Mouse (Mus musculus) ovary, postnatal 36 days (tissue): ENCODE results near the gene BC024978.
A peak's percentile ranks its signal among the peaks of the same experiment; 100 is the strongest.

Experiments
- DNase-seq: peaks from one replicate; pipeline ENCODE4 v3.0.0; 2022; ENCODE audit warnings: low spot score, mixed read lengths

Gene BC024978

DNA sequence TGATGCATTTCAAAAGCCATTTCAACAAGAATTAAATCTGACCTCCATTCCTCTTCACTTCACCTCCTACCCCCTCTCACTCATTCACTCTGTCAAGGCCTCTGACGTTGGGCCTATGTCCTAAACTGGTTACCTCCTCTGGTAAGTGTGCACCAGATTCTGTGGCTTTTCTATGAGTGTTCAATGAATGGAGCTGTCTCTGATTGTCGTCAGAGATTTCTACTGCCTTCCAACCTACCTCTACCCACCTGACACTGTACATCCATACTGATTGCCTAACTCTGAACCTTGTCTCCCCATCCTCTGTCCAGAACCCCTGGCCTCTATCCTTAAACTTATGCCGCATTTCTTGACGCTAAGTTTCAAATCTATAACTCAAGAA, 17.6 kb upstream of the BC024978 start:
- no peak for DNase-seq

DNA sequence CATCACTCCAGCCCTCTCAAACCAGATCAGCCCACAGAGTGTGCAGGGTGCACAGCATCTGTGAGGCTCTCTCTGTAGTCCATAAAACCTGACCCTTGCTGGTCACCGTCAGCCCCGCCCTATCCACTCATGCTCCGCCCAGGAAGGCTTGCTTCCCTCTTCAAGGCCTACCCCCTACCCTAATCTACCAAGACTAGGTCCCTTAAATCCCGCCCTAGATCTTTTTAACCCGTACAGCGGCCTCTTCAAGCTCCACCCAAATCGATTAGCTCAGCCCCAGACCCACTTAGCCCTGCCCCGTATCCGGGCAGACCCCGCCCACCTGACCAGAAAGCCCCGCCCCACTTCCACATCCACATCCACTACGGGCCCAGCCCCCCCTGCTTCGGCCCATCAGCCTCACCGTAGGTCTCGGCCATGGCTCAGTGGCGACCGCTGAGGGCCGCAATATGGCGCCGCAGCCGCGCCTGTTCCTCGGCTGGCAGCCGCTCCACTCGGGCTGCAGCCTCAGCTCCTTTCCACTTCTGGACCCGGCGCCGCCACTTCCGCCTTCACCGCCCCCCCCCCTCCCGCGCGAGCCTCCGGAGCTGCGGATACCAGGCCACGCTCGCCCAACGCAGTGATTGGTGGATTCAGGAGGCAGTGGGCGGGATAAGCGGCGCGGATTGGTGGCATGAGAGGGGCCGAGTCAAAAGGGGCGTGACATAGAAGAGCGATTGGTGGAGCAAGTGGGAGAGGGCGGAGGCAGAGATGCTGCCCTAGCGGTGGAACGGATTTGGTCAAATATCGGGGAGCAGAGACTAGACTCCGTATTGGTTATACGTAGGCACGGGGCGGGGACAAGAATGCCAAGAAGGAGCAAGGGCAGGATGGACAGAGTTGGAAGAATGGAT, 17.0 kb upstream of the BC024978 start, which contains the start of gene Rab4b:
TSS of gene Rab4b (minus strand) at position 573 of the 893 bp plus-strand sequence.
- peak; percentile 98 for DNase-seq

DNA sequence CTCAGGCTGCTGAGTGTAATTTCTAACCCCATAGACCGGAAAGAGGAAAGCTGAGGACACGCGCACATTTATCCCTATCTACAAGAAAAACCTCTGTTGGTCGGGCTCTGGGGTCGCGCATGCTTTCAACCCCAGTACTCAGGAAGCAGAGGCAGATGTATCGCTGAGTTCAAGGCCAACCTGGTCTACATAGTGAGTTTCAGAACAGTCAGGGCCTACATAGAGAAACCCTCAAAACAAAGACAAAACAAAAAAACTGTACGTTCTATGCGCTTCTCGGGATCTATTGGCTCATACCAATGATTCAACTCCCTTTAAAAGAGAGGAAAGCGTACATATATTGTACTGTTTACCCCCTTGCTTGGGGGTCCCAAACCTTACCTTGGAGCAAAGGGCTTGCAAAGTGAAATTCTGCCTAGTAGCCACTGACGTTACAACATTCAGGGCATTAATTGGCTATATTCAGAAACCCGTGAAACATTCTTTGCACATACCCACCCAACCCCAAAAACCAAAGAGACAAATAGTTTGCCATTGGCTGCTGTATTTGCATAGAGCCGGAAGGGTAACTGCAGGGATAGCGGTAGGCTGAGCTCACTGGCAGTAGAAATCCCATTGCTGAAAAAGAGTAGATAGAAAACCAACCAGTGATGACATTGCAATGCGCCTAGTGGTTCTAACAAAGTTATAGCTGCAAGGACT, 16.2 kb upstream of the BC024978 start:
- no peak for DNase-seq

DNA sequence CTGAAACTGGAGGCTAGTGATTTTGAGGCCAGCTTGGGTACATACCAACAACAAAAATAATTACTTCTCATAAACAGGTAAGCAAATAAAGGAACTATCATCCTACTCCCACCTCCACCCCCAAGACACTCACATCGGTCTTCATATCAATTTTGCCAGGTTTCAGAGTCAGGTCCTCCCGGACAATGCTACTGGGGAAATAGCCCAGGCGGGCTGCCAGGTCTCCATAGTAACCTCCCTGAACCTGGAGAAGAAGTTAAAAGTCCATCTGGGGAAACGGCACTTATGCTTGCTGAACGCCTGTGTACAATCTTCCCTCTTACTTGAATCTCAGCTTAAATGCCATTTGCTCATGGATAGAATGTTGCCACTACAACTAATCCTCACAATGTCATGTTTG, 15.5 kb upstream of the BC024978 start:
- DNase-seq: peak; percentile 60

DNA sequence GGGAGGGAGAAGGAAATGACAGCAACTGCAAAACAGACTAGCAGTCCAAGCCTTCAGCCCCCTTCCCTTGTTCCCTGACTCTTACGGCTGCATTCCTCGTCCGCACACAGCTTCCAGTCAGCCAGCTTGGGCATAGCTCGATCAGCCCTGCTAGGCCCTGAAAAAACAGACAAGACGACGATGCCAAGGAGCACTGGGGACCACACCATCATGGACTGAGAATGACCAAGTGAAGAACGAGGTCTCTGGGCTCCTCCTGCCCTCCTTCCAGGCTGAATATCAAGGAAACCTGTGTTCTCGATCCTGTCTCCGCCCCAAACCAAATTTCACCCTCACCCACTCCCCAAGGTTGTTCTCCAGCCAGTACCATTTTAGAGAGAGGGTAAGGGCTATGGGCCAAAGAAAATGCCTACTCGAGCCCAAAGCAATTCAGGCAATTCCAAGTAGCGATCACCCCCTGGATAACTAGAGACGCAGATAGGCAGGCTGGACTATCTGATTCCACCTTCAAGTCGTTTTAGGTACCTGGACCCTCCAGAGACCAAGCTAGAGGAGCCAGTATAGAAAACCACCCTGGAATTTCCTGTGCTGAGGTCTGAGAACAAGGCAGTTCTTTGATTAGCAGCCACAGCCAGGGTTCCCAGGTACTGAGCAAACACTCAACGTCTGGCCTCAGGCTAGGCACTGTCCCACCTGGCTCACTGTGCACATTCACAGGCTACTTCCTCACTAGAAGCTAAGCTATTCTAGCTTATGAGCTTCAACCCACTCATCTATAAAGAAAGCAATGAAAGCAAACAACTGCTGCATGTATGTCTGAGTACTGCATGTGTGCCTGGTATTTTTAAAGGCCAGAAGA, 14.5 kb upstream of the BC024978 start, which contains the start of the genes Gm21983 and Mia:
TSS of gene Gm21983 (minus strand) at position 250 of the 859 bp plus-strand sequence.
TSS of gene Mia (minus strand) at position 321 of the 859 bp plus-strand sequence.
- no peak for DNase-seq

DNA sequence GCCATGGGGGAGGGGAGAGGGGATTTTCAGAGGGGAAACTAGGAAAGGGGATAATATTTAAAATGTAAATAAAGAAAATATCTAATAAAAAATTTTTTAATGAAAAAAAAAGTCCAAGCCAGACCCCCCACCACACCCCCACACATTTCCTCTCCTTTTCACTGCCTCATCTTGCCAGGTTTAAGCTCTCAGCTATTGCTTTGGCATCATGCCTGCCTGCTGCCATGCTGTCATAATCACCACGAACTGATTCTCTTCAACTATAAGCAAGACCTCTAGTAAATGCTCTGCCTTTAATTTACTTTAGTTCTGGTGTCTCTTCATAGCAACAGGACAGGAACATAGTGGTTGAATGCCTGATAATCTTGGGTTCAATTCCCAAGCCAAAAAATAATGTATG, 13.1 kb upstream of the BC024978 start:
- DNase-seq: no peak

DNA sequence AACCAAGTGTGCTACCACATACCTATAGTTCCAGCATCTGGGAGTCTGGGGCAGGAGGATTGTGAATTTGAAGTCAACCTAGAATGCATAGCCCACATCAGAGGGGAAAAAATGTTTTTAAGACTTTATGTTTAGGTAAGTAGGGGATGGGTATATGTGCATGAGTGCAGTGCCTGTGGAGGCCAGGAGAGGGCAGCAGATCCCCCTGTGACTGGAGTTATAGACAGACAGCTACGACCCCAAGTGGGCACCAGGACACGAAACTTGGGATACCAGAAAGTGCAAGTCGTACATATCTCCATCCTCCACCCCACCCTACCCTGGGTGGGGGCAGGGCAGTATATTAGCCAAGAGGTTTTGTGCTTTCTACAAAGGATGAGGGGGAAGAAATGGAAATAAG, 10.6 kb upstream of the BC024978 start:
- no peak for DNase-seq

DNA sequence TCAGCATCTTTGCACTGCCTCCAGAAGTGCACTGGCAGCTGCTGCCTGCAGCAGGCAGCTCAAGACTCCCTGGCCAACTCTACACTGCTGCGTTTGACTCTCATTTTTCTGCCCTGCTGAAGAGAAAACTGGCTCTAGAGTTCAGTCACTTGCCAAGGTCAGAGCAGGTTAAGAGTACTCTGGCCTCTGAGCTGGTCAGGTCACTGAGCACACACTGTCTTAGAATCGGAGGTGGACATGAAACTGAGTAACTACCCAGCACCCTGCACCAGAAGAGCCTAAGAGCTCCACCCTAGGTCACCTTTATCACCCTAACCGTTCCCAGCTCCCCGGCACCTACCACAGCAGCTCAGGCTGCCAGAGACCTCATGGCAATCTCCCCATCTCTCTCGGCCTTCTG, 9.6 kb upstream of the BC024978 start:
- no peak for DNase-seq

DNA sequence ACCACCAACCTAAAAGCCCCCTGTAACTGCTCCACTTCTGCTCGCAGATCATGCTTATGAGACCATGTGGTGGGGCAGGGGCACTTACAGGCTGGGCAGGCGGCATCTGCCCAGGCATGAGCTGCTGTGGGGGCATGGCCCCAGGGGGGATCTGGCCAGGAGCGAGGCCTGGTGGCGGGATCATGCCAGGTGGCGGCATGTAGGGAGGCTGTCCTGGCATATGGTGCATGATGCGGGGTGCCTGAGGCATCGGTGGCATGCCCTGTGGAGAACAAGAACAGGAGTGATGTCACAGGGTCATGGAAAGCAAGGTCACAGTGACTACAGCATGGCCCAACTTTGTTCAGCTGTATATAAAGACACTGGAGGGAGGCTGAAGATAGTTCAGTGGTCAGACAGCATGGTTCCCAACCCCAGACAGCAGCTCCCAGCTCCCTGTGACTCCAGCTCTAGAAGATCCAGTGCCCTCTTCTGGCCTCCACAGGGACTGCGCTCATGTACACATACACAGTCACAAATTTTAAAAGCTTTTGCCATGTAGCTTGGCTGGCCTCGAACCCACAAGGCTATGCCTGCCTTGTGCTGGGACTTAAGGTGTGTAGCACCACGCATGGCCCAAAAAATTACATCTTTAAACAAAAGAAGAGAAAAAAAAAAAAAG, 6.2 kb upstream of the BC024978 start:
- DNase-seq: no peak

DNA sequence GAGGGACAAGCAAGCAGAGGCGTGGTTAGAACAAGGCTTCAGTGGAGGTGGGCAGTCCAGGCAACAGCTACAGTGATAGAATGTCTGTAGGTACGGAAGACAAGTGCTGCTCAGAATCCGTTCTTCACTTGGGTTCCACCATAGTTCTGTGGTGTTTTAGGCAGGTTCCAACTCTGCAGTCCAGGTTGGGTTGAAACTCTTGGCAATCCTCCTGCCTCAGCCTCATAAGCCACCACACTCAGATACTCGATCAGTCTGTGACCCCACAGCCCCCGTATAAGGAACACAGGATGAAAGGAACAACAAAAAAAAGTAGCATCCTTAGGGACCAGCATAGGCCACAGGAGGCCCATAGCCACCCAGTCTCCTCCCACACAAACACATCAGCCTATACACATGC, 3.1 kb upstream of the BC024978 start:
- no peak for DNase-seq

DNA sequence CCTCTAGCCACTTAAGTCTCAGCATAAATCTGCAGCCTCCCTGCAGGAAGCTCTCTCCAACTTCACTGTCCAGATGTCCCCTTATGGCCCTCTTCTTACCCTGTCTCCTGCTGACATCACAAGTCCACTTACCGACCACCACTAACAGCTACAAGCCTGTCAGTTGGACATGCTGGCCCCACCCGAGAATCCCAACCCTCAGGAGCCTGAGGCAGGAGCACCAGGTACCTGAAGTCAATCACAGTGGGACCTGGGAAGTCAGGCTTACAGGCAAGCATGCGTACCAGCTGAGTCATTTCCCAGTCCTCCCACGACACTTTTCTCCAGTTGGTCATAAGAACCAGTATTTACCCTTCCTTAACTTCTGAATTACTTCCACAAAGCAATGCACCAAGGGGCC, 1.9 kb upstream of the BC024978 start:
- DNase-seq: no peak

DNA sequence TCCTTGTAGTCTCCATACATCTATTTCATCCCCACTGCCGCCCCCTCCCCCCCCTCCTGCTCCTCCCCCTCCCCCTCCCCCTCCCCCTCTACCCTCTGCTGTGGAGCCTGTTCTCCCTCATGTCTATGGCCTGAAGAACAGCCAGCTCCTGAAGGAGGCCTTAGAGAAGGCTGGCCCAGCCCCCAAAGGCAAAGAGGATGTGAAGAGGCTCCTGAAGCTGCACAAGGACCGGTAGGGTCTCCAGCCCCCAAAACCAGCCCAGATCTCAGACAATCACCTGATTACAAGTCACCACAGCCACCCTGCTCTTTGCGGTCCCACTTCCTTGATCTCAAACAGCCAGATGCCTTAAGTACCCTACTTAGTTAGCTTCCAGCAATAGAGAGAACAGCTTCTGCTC, 1.6 kb downstream of the BC024978 start:
- no peak for DNase-seq

DNA sequence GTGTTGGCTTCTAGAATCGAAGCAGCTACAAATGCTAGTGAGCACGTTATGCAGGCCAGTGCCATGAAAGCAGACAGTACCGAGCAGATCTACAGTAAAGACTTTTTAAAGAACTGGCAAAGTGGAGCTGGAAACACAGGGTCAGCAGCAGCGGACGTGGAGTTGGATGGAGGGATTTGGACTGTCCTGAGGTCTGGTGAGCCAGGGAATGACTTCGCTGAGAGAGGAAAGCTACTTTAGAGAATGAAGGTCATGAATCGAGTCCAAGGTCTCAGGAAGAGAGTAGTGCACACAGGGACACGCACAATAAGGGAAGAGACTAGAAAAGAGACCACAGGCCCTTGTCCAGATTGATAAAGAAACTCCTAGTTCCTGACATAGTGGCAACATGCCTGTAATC, 2.1 kb downstream of the BC024978 start:
- DNase-seq: no peak

DNA sequence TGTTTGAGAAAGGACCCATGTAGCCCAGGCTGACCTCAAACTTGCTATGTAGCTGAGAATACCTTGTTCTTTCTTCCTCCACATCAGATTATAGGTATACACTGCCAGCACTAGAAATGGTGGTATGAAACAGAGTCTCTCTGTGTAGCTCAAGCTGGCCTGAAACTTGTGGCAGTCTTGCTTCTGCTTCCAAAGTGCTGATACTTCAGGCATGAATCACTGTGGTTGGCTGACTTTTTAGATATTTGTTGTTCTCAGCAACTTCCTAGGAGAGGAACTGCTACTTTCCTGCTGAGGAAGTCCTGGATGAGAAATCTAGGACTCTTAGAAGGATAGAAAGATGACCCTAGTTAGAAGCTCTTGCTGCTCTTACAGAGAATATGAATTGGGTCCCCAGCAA, 2.8 kb downstream of the BC024978 start:
- no peak for DNase-seq

DNA sequence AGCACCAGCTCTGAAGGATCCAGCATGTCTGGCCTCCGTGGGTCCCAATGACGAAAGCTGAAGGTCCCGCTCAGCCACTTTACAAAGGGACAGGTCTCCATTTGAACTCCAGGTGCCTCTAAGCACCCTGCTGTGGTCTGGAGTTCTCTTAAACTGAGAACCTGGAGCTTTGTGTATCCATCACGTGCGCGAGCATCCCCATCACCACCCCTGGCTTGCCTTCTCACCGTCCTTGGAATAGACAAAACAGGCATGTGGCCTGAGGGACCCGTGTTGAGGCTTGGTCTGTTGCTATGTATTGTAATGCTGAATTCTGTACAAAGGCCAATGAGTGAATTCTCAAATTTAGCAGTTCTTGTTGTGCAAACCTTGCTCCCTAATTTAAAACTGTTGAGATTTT, 3.2 kb downstream of the BC024978 start:
- DNase-seq: no peak

DNA sequence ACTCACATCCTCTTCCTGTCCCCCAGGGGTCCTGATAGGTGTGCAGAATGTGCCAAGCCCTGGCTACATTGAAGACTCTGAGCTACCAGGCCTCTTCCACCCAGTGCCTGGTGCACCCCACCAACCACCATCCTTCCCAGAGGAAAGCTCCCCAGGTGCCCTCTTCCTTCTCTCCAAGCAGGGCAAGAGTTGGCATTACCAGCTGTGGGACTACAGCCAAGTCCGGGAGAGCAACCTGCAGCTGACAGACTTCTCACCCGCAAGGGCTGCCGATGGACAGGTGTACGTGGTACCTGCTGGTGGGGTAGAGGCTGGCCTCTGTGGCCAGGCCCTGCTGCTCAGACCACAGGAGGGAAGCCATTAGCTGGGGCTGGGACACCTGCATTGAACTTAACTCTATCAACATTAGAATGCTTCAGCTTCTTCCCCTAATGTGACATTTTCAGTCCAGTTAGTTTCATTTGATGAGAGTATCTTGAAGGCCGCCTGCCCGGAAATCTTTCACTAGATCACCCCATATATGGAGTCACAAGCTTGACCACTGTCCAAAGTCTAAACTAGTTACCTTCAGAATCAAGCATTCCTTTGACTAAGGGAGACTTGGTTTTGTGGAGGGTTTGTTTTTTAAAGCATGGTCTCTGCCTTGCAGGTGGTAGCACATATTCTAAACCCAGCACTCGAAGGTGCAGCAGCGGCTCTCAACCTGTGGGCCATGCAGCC, 8.3 kb downstream of the BC024978 start:
- no peak for DNase-seq

DNA sequence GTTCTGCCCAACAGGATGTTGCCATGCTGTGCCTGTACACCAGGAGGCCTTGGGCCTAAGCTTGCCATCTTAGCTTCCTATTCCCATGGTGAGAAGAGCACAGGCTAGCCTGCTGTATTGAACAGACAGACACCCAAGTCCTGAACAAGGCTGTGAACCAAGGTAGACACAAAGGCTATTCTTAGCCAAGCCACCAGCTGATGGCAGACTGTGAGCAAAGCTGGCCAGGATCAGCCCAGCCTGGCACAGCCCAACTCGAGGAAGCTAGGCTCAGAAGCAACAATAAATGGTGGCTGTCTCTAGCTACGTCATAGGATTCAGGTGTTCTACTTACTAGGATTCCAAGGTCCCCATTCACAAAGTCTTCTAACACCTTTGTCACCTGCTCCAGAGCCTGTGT, 17.0 kb downstream of the BC024978 start:
- no peak for DNase-seq

DNA sequence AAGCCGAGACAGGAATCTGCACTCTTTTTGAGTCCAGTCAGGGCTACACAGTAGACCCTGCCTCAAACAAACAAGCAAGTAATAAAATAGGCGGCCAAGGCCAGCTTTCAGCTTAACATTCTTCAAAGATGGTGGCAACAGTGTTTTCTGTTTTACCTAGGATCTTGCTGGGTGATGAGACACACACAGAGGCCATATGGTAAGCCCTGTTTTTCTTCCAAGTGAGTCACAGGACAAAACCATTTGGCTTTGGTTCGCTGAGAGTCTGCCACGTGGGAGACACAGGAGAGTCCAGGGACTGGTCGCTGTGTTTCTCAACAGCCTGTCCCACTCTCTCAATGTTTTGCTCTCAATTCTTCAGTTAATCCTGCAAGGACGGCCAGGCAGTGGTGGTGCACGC, 23.0 kb downstream of the BC024978 start:
- DNase-seq: no peak

DNA sequence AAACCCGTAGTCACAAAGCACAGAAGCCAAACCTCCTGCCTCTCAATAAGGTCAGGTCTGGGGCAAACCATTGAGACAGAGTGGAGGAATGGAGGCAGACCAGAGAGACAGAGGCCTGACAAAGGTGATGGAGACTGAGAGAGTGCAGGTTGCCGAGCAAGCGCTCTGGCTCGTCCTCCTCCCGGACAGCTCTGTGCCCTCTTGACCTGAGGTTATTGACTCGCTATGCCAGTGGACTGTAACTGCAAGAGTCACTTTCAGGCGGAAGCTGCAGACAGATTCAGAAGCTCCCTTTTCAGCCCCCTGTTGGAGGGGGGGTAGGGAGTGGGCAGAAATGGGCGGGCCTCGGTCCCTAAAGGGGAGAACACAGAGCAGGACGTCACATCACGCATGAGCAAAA, 24.4 kb downstream of the BC024978 start:
- DNase-seq: no peak

DNA sequence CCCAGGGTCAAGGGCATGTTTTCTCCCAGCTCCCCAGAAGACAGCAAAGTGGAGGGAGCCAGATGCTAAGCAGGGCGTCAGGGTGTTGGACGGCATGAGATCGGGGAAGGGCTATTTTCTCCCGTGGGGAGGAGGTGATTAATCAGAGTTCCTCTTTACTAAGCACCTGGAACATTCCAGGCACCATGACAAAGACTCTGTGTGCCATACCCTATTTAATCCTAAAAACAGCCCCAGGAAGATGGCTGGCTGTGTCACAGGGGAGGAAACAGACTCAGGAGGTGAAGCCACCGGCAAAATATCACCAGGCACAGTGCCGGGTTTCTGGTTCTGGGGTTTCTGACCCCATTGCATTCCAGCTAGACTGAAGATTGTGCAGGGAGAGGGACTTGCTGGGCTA, 26.4 kb downstream of the BC024978 start:
- DNase-seq: no peak

DNA sequence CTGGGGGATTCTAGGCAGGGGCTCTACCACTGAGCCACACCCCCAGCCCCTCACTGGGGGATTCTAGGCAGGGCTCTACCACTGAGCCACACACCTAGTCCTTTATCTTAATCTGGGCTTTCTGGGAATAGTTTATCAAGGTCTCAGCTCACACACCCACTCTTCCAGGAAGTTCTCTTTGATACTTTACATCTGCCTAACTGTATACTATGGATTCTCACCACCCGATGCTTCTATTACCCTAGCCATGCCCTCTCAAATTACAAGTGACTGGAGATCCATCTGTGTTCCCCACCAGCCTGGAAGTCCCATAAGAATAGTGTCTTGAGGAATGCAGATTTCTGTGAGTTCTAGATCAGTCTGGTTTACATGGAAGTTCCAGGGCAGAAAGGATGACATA, 27.0 kb downstream of the BC024978 start:
- DNase-seq: no peak
